Mouse (Mus musculus): ENCODE data around the gene Lrrc28.

The Lrrc28 gene

GRCm38 (mm10) chr7:67596322-67596721 lies 48.7 kb downstream of the Lrrc28 start:
- DNase-seq (ENCODE audit: inconsistent ontology term) = no peak

- DNase-seq (ENCODE audit: inconsistent ontology term) = no peak
Observed at GRCm38 (mm10) chr7:67593902-67594301, 51.2 kb downstream of the Lrrc28 start.

GRCm38 (mm10) chr7:67592670-67593069 lies 52.4 kb downstream of the Lrrc28 start:
- no peak for DNase-seq (ENCODE audit: inconsistent ontology term)

- DNase-seq (ENCODE audit: inconsistent ontology term) = peak; percentile 56
Observed at GRCm38 (mm10) chr7:67588743-67589142, 56.3 kb downstream of the Lrrc28 start.

- no peak for DNase-seq (ENCODE audit: inconsistent ontology term)
Observed at GRCm38 (mm10) chr7:67586479-67586878, 58.6 kb downstream of the Lrrc28 start.

GRCm38 (mm10) chr7:67583852-67584251 lies 61.2 kb downstream of the Lrrc28 start:
- no peak for DNase-seq (ENCODE audit: inconsistent ontology term)

GRCm38 (mm10) chr7:67578783-67579482 lies 66.1 kb downstream of the Lrrc28 start:
- no peak for DNase-seq (ENCODE audit: inconsistent ontology term)

- no peak for DNase-seq (ENCODE audit: inconsistent ontology term)
Observed at GRCm38 (mm10) chr7:67578044-67578443, 67.0 kb downstream of the Lrrc28 start.

GRCm38 (mm10) chr7:67566510-67567237 lies 78.4 kb downstream of the Lrrc28 start:
- DNase-seq (ENCODE audit: inconsistent ontology term) = no peak

GRCm38 (mm10) chr7:67565132-67565531 lies 79.9 kb downstream of the Lrrc28 start:
- peak; percentile 28 for DNase-seq (ENCODE audit: inconsistent ontology term)

GRCm38 (mm10) chr7:67562176-67562575 lies 82.9 kb downstream of the Lrrc28 start:
- no peak for DNase-seq (ENCODE audit: inconsistent ontology term)

- DNase-seq (ENCODE audit: inconsistent ontology term) = no peak
Observed at GRCm38 (mm10) chr7:67559486-67559885, 85.6 kb downstream of the Lrrc28 start.

GRCm38 (mm10) chr7:67558230-67558629 lies 86.8 kb downstream of the Lrrc28 start:
- DNase-seq (ENCODE audit: inconsistent ontology term) = no peak

- no peak for DNase-seq (ENCODE audit: inconsistent ontology term)
Observed at GRCm38 (mm10) chr7:67554863-67555262, 90.2 kb downstream of the Lrrc28 start.

- no peak for DNase-seq (ENCODE audit: inconsistent ontology term)
Observed at GRCm38 (mm10) chr7:67551242-67551641, 93.8 kb downstream of the Lrrc28 start.

GRCm38 (mm10) chr7:67549073-67549561 lies 96.0 kb downstream of the Lrrc28 start:
- peak; percentile 85 for DNase-seq (ENCODE audit: inconsistent ontology term)

- peak; percentile 84 for DNase-seq (ENCODE audit: inconsistent ontology term)
Observed at GRCm38 (mm10) chr7:67548599-67549041, 96.4 kb downstream of the Lrrc28 start.

GRCm38 (mm10) chr7:67546282-67546681 lies 98.8 kb downstream of the Lrrc28 start:
- DNase-seq (ENCODE audit: inconsistent ontology term) = no peak

- DNase-seq (ENCODE audit: inconsistent ontology term) = no peak
Observed at GRCm38 (mm10) chr7:67544586-67544985, 100.5 kb downstream of the Lrrc28 start.

GRCm38 (mm10) chr7:67543641-67544040 lies 101.4 kb downstream of the Lrrc28 start:
- DNase-seq (ENCODE audit: inconsistent ontology term) = no peak

- DNase-seq (ENCODE audit: inconsistent ontology term) = peak; percentile 71
Observed at GRCm38 (mm10) chr7:67536588-67537372, 108.3 kb downstream of the Lrrc28 start.

- DNase-seq (ENCODE audit: inconsistent ontology term) = no peak
Observed at GRCm38 (mm10) chr7:67535941-67536340, 109.1 kb downstream of the Lrrc28 start.
